Mouse (Mus musculus): Measurements from ENCODE around the gene Sohlh1. TPM values are rescaled to one million over a fixed set of nuclear protein-coding genes. Genes with fewer than 3 reads are reported as not detected.
"Not testable (repeated sequence)": the region's sequence is repeated elsewhere in the genome, so short reads cannot be mapped to it uniquely, and the experiment has no call there.

Sohlh1 gene
- polyA plus RNA-seq, 1 experiment from 2014 or later, result not detected

DNA sequence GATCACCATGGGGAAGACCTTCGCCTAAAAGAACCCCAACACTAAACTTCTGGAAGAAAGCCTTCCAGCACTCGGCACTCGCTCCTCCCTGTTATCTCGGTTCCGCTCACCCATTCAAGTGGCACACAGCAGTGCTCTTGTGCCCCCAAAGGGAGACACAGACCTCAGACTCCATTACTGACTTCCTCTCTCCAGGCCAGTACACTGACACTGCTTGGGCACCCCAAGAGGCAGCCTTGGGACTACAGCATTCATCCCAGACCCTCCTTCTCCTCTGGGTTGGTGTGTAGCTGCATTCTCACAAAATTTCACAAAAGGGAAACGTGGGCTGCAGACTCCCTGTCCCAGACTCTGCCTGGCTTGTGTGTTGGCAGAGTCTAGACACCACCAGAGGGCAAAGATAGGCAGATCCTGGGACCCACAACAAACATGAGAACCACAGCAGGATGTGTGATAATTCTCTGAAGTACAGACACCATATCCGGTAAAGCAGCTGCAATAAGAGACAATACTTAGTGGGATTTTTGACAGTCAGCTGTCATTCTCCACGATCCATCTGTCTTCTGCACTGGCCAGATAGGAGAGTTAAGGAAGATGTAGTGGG lies 18.6 kb downstream of the Sohlh1 start:
- no peaks in the 10 kb centered on the region for H3K4me1 ChIP-seq (ENCODE audit: control insufficient read depth, insufficient read depth, low read length)
- no peaks in the 10 kb centered on the region for H3K36me3 ChIP-seq (ENCODE audit: control insufficient read depth, insufficient read depth, low read length)
- WGBS (ENCODE audit: insufficient replicate concordance), result 64% methylated on average over 8 of the region's 8 CpGs
- H3K4me2 ChIP-seq, result no peak overlapping the region
- no peaks in the 10 kb centered on the region for H3K27me3 ChIP-seq (ENCODE audit: control insufficient read depth, insufficient read depth, low read length)
- no peaks in the 10 kb centered on the region for H3K9me3 ChIP-seq (replicated peaks; ENCODE audit: control insufficient read depth, low read length)
- no peak for ATAC-seq (replicated peaks; ENCODE audit: insufficient number of reproducible peaks, low FRiP score, low TSS enrichment)
- no peak overlapping the region for H3K4me3 ChIP-seq (ENCODE audit: low read depth, low read length)
- no peak overlapping the region for H3K9ac ChIP-seq (ENCODE audit: low read depth, low read length)
- H3K27ac ChIP-seq (ENCODE audit: low read depth, low read length), result no peak overlapping the region

- Histone ChIP-seq H3K27me3 (ENCODE audit: control insufficient read depth, insufficient read depth, low read length) (no peaks in the 10 kb centered on the region), H3K4me3 (ENCODE audit: low read depth, low read length) (no peak overlapping the region), H3K9ac (ENCODE audit: low read depth, low read length) (no peak overlapping the region), H3K27ac (ENCODE audit: low read depth, low read length) (no peak overlapping the region), H3K36me3 (ENCODE audit: control insufficient read depth, insufficient read depth, low read length) (no peaks in the 10 kb centered on the region), H3K4me1 (ENCODE audit: control insufficient read depth, insufficient read depth, low read length) (no peaks in the 10 kb centered on the region), H3K9me3 (replicated peaks; ENCODE audit: control insufficient read depth, low read length) (no peaks in the 10 kb centered on the region), H3K4me2 (no peak overlapping the region)
- ATAC-seq (replicated peaks; ENCODE audit: insufficient number of reproducible peaks, low FRiP score, low TSS enrichment), result no peak
- 77% methylated on average over 3 of the region's 3 CpGs for WGBS (ENCODE audit: insufficient replicate concordance)
Observed at GRCm38 (mm10) chr2:25824751-25825150, 22.3 kb downstream of the Sohlh1 start.

GRCm38 (mm10) chr2:25822806-25823205 lies 24.2 kb downstream of the Sohlh1 start, which contains the start of gene Lcn9:
Gene Lcn9, plus strand, starts transcription at chr2:25823153.
- Histone ChIP-seq H3K4me2 (no peak within 1 kb of the TSS), H3K4me3 (ENCODE audit: low read depth, low read length) (no peak within 1 kb of the TSS), H3K36me3 (ENCODE audit: control insufficient read depth, insufficient read depth, low read length) (no peaks in the 10 kb centered on the region), H3K27ac (ENCODE audit: low read depth, low read length) (no peak within 1 kb of the TSS), H3K4me1 (ENCODE audit: control insufficient read depth, insufficient read depth, low read length) (no peaks in the 10 kb centered on the region), H3K27me3 (ENCODE audit: control insufficient read depth, insufficient read depth, low read length) (no peaks in the 10 kb centered on the region), H3K9me3 (replicated peaks; ENCODE audit: control insufficient read depth, low read length) (no peaks in the 10 kb centered on the region), H3K9ac (ENCODE audit: low read depth, low read length) (0 out of 2 replicates have a peak within 1 kb of the TSS, but pooled peaks have one; percentile 17)
- no peak for ATAC-seq (replicated peaks; ENCODE audit: insufficient number of reproducible peaks, low FRiP score, low TSS enrichment)
- 74% methylated on average over 1 of the region's 1 CpGs for WGBS (ENCODE audit: insufficient replicate concordance)

DNA sequence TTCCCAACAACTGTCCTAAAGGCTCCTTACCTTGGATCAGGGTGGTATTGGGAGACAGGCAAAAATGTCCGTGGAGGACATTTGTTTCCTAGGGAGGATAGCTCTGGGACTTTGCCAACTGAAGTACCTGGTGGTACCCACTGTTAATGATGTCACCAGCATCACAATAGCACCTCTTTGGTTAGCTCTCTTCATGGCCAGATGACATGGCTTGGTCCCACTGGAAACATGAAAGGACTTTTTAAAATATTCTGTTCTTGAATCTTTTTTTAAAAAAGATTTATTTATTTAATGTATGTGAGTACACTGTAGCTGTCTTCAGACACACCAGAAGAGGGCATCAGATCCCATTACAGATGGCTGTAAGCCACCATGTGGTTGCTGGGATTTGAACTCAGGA lies 31.3 kb downstream of the Sohlh1 start, which contains the start of gene Glt6d1:
Gene Glt6d1, minus strand, starts transcription at position 101 of the 400 bp plus-strand sequence.
- 73% methylated on average over 1 of the region's 1 CpGs for WGBS (ENCODE audit: insufficient replicate concordance)
- not testable (repeated sequence) for H3K4me3 ChIP-seq (ENCODE audit: low read depth, low read length); H3K9ac ChIP-seq (ENCODE audit: low read depth, low read length); H3K27ac ChIP-seq (ENCODE audit: low read depth, low read length); H3K4me2 ChIP-seq; H3K27me3 ChIP-seq (ENCODE audit: control insufficient read depth, insufficient read depth, low read length); H3K9me3 ChIP-seq (replicated peaks; ENCODE audit: control insufficient read depth, low read length); H3K4me1 ChIP-seq (ENCODE audit: control insufficient read depth, insufficient read depth, low read length); ATAC-seq (replicated peaks; ENCODE audit: insufficient number of reproducible peaks, low FRiP score, low TSS enrichment); H3K36me3 ChIP-seq (ENCODE audit: control insufficient read depth, insufficient read depth, low read length)

- H3K4me3 ChIP-seq (ENCODE audit: low read depth, low read length), result no peak overlapping the region
- no peaks in the 10 kb centered on the region for H3K27me3 ChIP-seq (ENCODE audit: control insufficient read depth, insufficient read depth, low read length)
- 76% methylated on average over 5 of the region's 5 CpGs for WGBS (ENCODE audit: insufficient replicate concordance)
- no peaks in the 10 kb centered on the region for H3K36me3 ChIP-seq (ENCODE audit: control insufficient read depth, insufficient read depth, low read length)
- H3K4me2 ChIP-seq, result no peak overlapping the region
- no peak overlapping the region for H3K9ac ChIP-seq (ENCODE audit: low read depth, low read length)
- H3K4me1 ChIP-seq (ENCODE audit: control insufficient read depth, insufficient read depth, low read length), result no peaks in the 10 kb centered on the region
- no peak for ATAC-seq (replicated peaks; ENCODE audit: insufficient number of reproducible peaks, low FRiP score, low TSS enrichment)
- H3K9me3 ChIP-seq (replicated peaks; ENCODE audit: control insufficient read depth, low read length), result no peaks in the 10 kb centered on the region
- H3K27ac ChIP-seq (ENCODE audit: low read depth, low read length), result no peak overlapping the region
Observed at GRCm38 (mm10) chr2:25813364-25813763, 33.7 kb downstream of the Sohlh1 start.

GRCm38 (mm10) chr2:25811711-25812110 lies 35.3 kb downstream of the Sohlh1 start:
- H3K36me3 ChIP-seq (ENCODE audit: control insufficient read depth, insufficient read depth, low read length), result no peaks in the 10 kb centered on the region
- H3K9ac ChIP-seq (ENCODE audit: low read depth, low read length), result no peak overlapping the region
- no peak overlapping the region for H3K4me2 ChIP-seq
- ATAC-seq (replicated peaks; ENCODE audit: insufficient number of reproducible peaks, low FRiP score, low TSS enrichment), result no peak
- no peak overlapping the region for H3K4me3 ChIP-seq (ENCODE audit: low read depth, low read length)
- H3K4me1 ChIP-seq (ENCODE audit: control insufficient read depth, insufficient read depth, low read length), result no peaks in the 10 kb centered on the region
- H3K27ac ChIP-seq (ENCODE audit: low read depth, low read length), result no peak overlapping the region
- H3K9me3 ChIP-seq (replicated peaks; ENCODE audit: control insufficient read depth, low read length), result no peaks in the 10 kb centered on the region
- H3K27me3 ChIP-seq (ENCODE audit: control insufficient read depth, insufficient read depth, low read length), result no peaks in the 10 kb centered on the region
- 60% methylated on average over 2 of the region's 2 CpGs for WGBS (ENCODE audit: insufficient replicate concordance)

GRCm38 (mm10) chr2:25798065-25798464 lies 49.0 kb downstream of the Sohlh1 start:
- Histone ChIP-seq H3K36me3 (ENCODE audit: control insufficient read depth, insufficient read depth, low read length) (no peaks in the 10 kb centered on the region), H3K4me2 (no peak overlapping the region), H3K4me3 (ENCODE audit: low read depth, low read length) (no peak overlapping the region), H3K27ac (ENCODE audit: low read depth, low read length) (no peak overlapping the region), H3K9ac (ENCODE audit: low read depth, low read length) (no peak overlapping the region), H3K4me1 (ENCODE audit: control insufficient read depth, insufficient read depth, low read length) (no peaks in the 10 kb centered on the region), H3K9me3 (replicated peaks; ENCODE audit: control insufficient read depth, low read length) (no peaks in the 10 kb centered on the region), H3K27me3 (ENCODE audit: control insufficient read depth, insufficient read depth, low read length) (no peaks in the 10 kb centered on the region)
- WGBS (ENCODE audit: insufficient replicate concordance), result 46% methylated on average over 5 of the region's 5 CpGs
- ATAC-seq (replicated peaks; ENCODE audit: insufficient number of reproducible peaks, low FRiP score, low TSS enrichment), result no peak

- Histone ChIP-seq H3K4me1 (ENCODE audit: control insufficient read depth, insufficient read depth, low read length) (no peaks in the 10 kb centered on the region), H3K9me3 (replicated peaks; ENCODE audit: control insufficient read depth, low read length) (no peaks in the 10 kb centered on the region), H3K4me3 (ENCODE audit: low read depth, low read length) (no peak overlapping the region), H3K4me2 (no peak overlapping the region), H3K36me3 (ENCODE audit: control insufficient read depth, insufficient read depth, low read length) (no peaks in the 10 kb centered on the region), H3K27me3 (ENCODE audit: control insufficient read depth, insufficient read depth, low read length) (no peaks in the 10 kb centered on the region), H3K9ac (ENCODE audit: low read depth, low read length) (no peak overlapping the region), H3K27ac (ENCODE audit: low read depth, low read length) (no peak overlapping the region)
- ATAC-seq (replicated peaks; ENCODE audit: insufficient number of reproducible peaks, low FRiP score, low TSS enrichment), result no peak
- WGBS (ENCODE audit: insufficient replicate concordance), result 21% methylated on average over 2 of the region's 2 CpGs
Observed at GRCm38 (mm10) chr2:25797635-25798034, 49.4 kb downstream of the Sohlh1 start.

Data from heart, embryonic 11.5 days (tissue).